Mouse (Mus musculus) forebrain, embryonic 13.5 days (tissue): Measurements from ENCODE around the gene Naa20. TPM values are rescaled to one million over a fixed set of nuclear protein-coding genes. Genes with fewer than 3 reads are reported as not detected.

Experiments
- ATAC-seq: fragments of 200-750 bp; cut with Nextera tagmentation; 2 replicates; pipeline ENCODE4 v1.8.0; 2017
- H3K27ac ChIP-seq: fragments of 300-500 bp; sonication (generic); 2 replicates; pipeline ENCODE4 v1.5.1; 2015; ENCODE audit warnings: inconsistent platforms, mild to moderate bottlenecking, moderate library complexity
- H3K27me3 ChIP-seq: fragments of 300-500 bp; sonication (generic); 2 replicates; pipeline ENCODE4 v1.6.1; 2015; ENCODE audit warnings: mild to moderate bottlenecking, inconsistent platforms
- H3K36me3 ChIP-seq: fragments of 300-500 bp; sonication (generic); 2 replicates; pipeline ENCODE4 v1.6.1; 2015; ENCODE audit warnings: mild to moderate bottlenecking, inconsistent platforms; ENCODE audit not compliant: poor library complexity, severe bottlenecking
- H3K4me1 ChIP-seq: fragments of 300-500 bp; sonication (generic); 2 replicates; pipeline ENCODE4 v1.6.1; 2015; ENCODE audit warnings: inconsistent platforms
- H3K4me2 ChIP-seq: fragments of 300-500 bp; sonication (generic); 2 replicates; pipeline ENCODE4 v1.6.1; 2015; ENCODE audit warnings: inconsistent platforms, mild to moderate bottlenecking, moderate library complexity
- H3K4me3 ChIP-seq: fragments of 300-500 bp; sonication (generic); 2 replicates; pipeline ENCODE4 v1.5.1; 2015; ENCODE audit warnings: mild to moderate bottlenecking, inconsistent platforms
- H3K9ac ChIP-seq: fragments of 300-500 bp; sonication (generic); 2 replicates; pipeline ENCODE4 v1.6.1; 2015; ENCODE audit warnings: mild to moderate bottlenecking, inconsistent platforms
- H3K9me3 ChIP-seq: fragments of 300-500 bp; sonication (generic); replicated peaks from 2 replicates; pipeline ENCODE4 v1.6.1; 2016; ENCODE audit warnings: inconsistent platforms
- WGBS: fragments of 180-500 bp; shearing (Covaris S2); methylation state at CpG from one replicate; pipeline ENCODE4 v1.1.7; 2015; 5-methylcytosine and 5-hydroxymethylcytosine counted together
- polyA plus RNA-seq: library from polyadenylated mRNA; unstranded; fragments of >200 nt; fragmentation: Nextera tagmentation; extraction: Ambion mirVana; gene quantifications from 2 replicates; pipeline ENCODE4 v1.2.1, GENCODE M21; 2015

Gene Naa20
- polyA plus RNA-seq, 1 experiment from 2014 or later, result 134 TPM

- Histone ChIP-seq H3K36me3 (0 out of 2 replicates have a peak, but pooled peaks cover 2% of the 10 kb centered on the region), H3K9me3 (no peaks in the 10 kb centered on the region), H3K9ac (no peak overlapping the region), H3K27ac (no peak overlapping the region), H3K27me3 (no peaks in the 10 kb centered on the region), H3K4me3 (no peak overlapping the region), H3K4me1 (no peaks in the 10 kb centered on the region), H3K4me2 (no peak overlapping the region)
- ATAC-seq, result no peak
- 91% methylated on average over 1 of the region's 1 CpGs for WGBS
Observed at GRCm38 (mm10) chr2:145872099-145872498, 29.8 kb upstream of the Naa20 start.

- 75% methylated on average over 1 of the region's 1 CpGs for WGBS
- H3K9me3 ChIP-seq, result no peaks in the 10 kb centered on the region
Observed at GRCm38 (mm10) chr2:145873953-145874352, 27.9 kb upstream of the Naa20 start.

GRCm38 (mm10) chr2:145874879-145875482 lies 26.9 kb upstream of the Naa20 start:
- Histone ChIP-seq H3K27me3 (no peaks in the 10 kb centered on the region), H3K9me3 (no peaks in the 10 kb centered on the region), H3K9ac (no peak overlapping the region), H3K4me2 (no peak overlapping the region), H3K4me3 (no peak overlapping the region), H3K36me3 (peaks cover 15% of the 10 kb centered on the region; the same call in 1 of the 2 replicates), H3K4me1 (no peaks in the 10 kb centered on the region), H3K27ac (no peak overlapping the region)
- 72% methylated on average over 3 of the region's 3 CpGs for WGBS
- no peak for ATAC-seq

More at GRCm38 (mm10) chr2:145873953-145874352, 27.9 kb upstream of the Naa20 start:
- Histone ChIP-seq H3K4me3 (no peak overlapping the region), H3K4me2 (no peak overlapping the region), H3K36me3 (peaks cover 9% of the 10 kb centered on the region; the same call in 1 of the 2 replicates), H3K27ac (no peak overlapping the region), H3K4me1 (no peaks in the 10 kb centered on the region), H3K9ac (no peak overlapping the region), H3K27me3 (no peaks in the 10 kb centered on the region)
- ATAC-seq, result no peak

- H3K4me2 ChIP-seq, result no peak overlapping the region
- H3K27me3 ChIP-seq, result no peaks in the 10 kb centered on the region
- H3K9me3 ChIP-seq, result no peaks in the 10 kb centered on the region
- H3K9ac ChIP-seq, result no peak overlapping the region
- 94% methylated on average over 3 of the region's 3 CpGs for WGBS
- H3K36me3 ChIP-seq, result peaks cover 24% of the 10 kb centered on the region
- no peak overlapping the region for H3K27ac ChIP-seq
- no peak overlapping the region for H3K4me3 ChIP-seq
- no peaks in the 10 kb centered on the region for H3K4me1 ChIP-seq
- ATAC-seq, result no peak
Observed at GRCm38 (mm10) chr2:145877191-145877590, 24.7 kb upstream of the Naa20 start.

- no peak overlapping the region for H3K27ac ChIP-seq
- no peak overlapping the region for H3K9ac ChIP-seq
- WGBS, result 84% methylated on average over 11 of the region's 11 CpGs
- H3K27me3 ChIP-seq, result no peaks in the 10 kb centered on the region
- no peaks in the 10 kb centered on the region for H3K9me3 ChIP-seq
- no peak overlapping the region for H3K4me2 ChIP-seq
- no peaks in the 10 kb centered on the region for H3K4me1 ChIP-seq
- no peak overlapping the region for H3K4me3 ChIP-seq
- peaks cover 30% of the 10 kb centered on the region for H3K36me3 ChIP-seq
- no peak for ATAC-seq
Observed at GRCm38 (mm10) chr2:145880887-145881747, 20.8 kb upstream of the Naa20 start.

- Histone ChIP-seq H3K9me3 (no peaks in the 10 kb centered on the region), H3K27me3 (no peaks in the 10 kb centered on the region), H3K36me3 (peaks cover 30% of the 10 kb centered on the region), H3K9ac (no peak overlapping the region), H3K4me2 (no peak overlapping the region), H3K4me1 (no peaks in the 10 kb centered on the region), H3K27ac (no peak overlapping the region), H3K4me3 (no peak overlapping the region)
- 84% methylated on average over 5 of the region's 5 CpGs for WGBS
- ATAC-seq, result no peak
Observed at GRCm38 (mm10) chr2:145881932-145882331, 20.0 kb upstream of the Naa20 start.

- H3K27me3 ChIP-seq, result no peaks in the 10 kb centered on the region
- H3K4me1 ChIP-seq, result no peaks in the 10 kb centered on the region
- H3K4me2 ChIP-seq, result no peak overlapping the region
- no peak for ATAC-seq
- H3K27ac ChIP-seq, result no peak overlapping the region
- 24% methylated on average over 2 of the region's 2 CpGs for WGBS
- no peak overlapping the region for H3K9ac ChIP-seq
- no peaks in the 10 kb centered on the region for H3K9me3 ChIP-seq
- peaks cover 25% of the 10 kb centered on the region for H3K36me3 ChIP-seq
- no peak overlapping the region for H3K4me3 ChIP-seq
Observed at GRCm38 (mm10) chr2:145882398-145882797, 19.5 kb upstream of the Naa20 start.

- no peak for ATAC-seq
- H3K4me2 ChIP-seq, result no peak overlapping the region
- peaks cover 18% of the 10 kb centered on the region for H3K36me3 ChIP-seq
- no peaks in the 10 kb centered on the region for H3K27me3 ChIP-seq
- H3K4me3 ChIP-seq, result no peak overlapping the region
- no peak overlapping the region for H3K9ac ChIP-seq
- 39% methylated on average over 17 of the region's 17 CpGs for WGBS
- no peaks in the 10 kb centered on the region for H3K9me3 ChIP-seq
- no peak overlapping the region for H3K27ac ChIP-seq
- no peaks in the 10 kb centered on the region for H3K4me1 ChIP-seq
Observed at GRCm38 (mm10) chr2:145884036-145884912, 17.6 kb upstream of the Naa20 start.

GRCm38 (mm10) chr2:145884913-145885785 lies 16.8 kb upstream of the Naa20 start:
- Histone ChIP-seq H3K9me3 (no peaks in the 10 kb centered on the region), H3K27me3 (no peaks in the 10 kb centered on the region), H3K27ac (no peak overlapping the region), H3K4me3 (no peak overlapping the region), H3K9ac (no peak overlapping the region), H3K4me1 (no peaks in the 10 kb centered on the region), H3K4me2 (no peak overlapping the region), H3K36me3 (peaks cover 14% of the 10 kb centered on the region)
- ATAC-seq, result no peak
- 78% methylated on average over 14 of the region's 14 CpGs for WGBS

- Histone ChIP-seq H3K9me3 (no peaks in the 10 kb centered on the region), H3K4me1 (no peaks in the 10 kb centered on the region), H3K4me3 (no peak overlapping the region), H3K36me3 (peaks cover 6% of the 10 kb centered on the region; the same call in 1 of the 2 replicates), H3K4me2 (no peak overlapping the region), H3K27ac (no peak overlapping the region), H3K9ac (no peak overlapping the region), H3K27me3 (no peaks in the 10 kb centered on the region)
- 76% methylated on average over 14 of the region's 14 CpGs for WGBS
- ATAC-seq, result no peak
Observed at GRCm38 (mm10) chr2:145887937-145888765, 13.7 kb upstream of the Naa20 start.
